Mouse (Mus musculus): ENCODE data around the gene Ror2.

The Ror2 gene

DNA sequence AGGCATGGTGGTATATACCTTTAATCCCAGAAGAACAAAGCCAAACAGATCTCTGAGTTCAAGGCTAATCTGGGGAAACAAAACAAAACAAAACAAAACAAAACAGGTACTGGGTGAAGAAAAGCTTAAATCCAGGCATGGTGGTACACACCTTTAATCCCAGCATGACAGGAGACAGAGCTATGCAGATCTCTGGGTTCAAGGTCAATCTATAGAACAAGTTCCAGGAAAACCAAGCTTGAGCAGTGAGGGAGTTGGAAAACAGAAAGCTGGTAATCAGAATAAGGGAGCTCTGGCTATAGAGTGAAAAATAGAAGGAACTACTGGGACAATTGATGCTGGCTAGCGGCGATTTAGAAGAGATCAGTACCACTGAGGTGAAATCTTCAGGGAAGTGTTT, 145.6 kb downstream of the Ror2 start:
- DNase-seq (ENCODE audit: low read depth, low spot score), result no peak

DNA sequence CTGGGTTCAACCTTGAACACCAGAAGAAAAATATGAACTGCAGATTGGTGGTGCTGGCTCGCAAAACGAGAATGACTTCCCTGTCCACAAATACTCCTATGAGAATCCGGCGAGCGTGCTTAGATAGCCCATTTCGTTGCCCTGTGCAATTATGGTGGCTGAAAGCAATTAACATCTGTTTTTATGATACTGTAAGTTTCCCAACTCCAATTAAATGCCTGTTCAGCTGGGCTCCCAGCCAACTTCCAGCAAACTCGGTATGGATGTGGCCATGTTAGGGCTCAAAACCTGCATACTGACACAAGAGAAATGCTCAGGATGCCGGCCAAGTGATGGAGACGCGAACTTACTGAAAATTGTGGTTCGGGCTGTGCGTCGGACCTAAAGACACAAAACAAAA, 155.4 kb downstream of the Ror2 start:
- DNase-seq (ENCODE audit: low read depth, low spot score), result no peak

- no peak for DNase-seq (ENCODE audit: low read depth, low spot score)
Measured at GRCm38 (mm10) chr13:53130032-53130431, 155.9 kb downstream of the Ror2 start.

DNA sequence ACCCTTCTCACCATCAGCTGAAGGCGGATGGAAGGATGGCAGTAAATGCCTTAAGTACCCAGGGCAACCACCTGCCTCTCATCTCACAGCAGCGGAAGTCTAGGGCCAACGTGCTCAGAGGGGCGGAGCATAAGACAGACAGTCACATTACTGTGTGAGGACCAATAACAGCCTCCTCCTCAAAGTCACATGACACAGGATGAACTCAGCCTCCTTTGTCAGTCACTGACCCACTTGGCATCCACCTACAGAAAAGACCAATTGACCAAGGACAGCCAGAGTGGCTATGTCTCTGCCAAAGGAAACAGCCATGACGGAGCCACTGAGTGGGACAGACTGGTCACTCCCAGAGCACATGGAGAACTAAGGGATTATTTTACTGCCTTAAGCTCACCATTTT, 160.3 kb downstream of the Ror2 start:
- no peak for DNase-seq (ENCODE audit: low read depth, low spot score)

GRCm38 (mm10) chr13:53122085-53122484, 163.8 kb downstream of the Ror2 start:
- no peak for DNase-seq (ENCODE audit: low read depth, low spot score)

DNA sequence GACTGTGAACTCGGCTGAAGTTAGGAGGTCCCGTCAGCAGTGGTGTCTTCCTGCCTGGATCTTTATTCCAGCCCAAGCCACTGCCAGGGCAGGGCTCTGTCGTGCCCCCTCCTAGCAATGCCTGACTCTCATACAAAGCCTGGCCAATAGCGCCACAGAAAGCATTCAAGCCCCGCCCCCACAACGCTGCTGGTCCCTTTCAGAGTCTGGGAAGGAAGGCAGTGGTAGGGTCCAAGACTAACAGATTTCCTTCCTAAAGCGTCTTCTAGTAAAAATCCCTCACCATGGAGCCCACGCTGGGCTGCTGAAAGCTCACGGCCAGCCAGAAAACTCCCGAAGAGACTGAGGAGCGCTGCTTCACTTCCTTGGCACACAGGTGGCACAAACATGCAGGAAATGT, 165.0 kb downstream of the Ror2 start:
- DNase-seq (ENCODE audit: low read depth, low spot score), result no peak

GRCm38 (mm10) chr13:53119586-53120426, 166.1 kb downstream of the Ror2 start:
- peak; percentile 92 for DNase-seq (ENCODE audit: low read depth, low spot score)

- no peak for DNase-seq (ENCODE audit: low read depth, low spot score)
Measured at GRCm38 (mm10) chr13:53118398-53118797, 167.5 kb downstream of the Ror2 start.

DNA sequence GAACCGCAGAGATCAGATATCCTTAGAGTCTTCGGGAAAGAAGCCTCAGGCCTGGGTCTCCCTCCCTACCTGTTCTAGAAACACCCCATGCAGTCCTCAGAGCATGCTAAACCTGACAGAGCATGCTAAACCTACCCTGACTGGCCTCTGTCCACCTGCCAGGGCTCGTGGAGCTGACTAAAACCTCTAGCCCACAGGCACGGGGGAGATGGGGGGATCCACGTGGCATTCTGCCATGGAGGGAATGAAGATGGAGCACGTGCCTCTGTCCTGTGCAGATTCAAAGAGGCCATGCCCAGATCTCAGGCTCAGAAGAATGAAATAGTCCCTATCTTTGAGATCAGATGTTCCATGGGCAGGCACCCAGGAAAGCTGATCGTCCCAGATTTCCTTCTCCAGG, 168.0 kb downstream of the Ror2 start:
- DNase-seq (ENCODE audit: low read depth, low spot score), result no peak

DNA sequence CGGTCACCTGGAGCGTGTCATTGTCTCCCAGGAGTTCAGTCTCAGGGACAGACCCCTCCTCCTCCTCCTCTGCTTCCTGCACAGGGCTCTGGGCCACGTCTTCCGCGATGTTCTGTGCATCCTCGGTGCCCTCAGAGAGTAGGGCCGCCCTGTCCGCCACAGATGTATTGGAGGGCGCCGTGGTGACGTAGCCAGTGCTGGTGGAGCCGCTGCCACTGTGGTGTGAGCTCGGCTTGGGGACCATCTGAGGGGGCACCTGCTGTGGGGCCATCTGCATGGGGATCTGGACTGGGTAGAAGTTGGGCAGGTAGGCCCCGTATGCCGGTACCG, 175.7 kb downstream of the Ror2 start:
- no peak for DNase-seq (ENCODE audit: low read depth, low spot score)

DNA sequence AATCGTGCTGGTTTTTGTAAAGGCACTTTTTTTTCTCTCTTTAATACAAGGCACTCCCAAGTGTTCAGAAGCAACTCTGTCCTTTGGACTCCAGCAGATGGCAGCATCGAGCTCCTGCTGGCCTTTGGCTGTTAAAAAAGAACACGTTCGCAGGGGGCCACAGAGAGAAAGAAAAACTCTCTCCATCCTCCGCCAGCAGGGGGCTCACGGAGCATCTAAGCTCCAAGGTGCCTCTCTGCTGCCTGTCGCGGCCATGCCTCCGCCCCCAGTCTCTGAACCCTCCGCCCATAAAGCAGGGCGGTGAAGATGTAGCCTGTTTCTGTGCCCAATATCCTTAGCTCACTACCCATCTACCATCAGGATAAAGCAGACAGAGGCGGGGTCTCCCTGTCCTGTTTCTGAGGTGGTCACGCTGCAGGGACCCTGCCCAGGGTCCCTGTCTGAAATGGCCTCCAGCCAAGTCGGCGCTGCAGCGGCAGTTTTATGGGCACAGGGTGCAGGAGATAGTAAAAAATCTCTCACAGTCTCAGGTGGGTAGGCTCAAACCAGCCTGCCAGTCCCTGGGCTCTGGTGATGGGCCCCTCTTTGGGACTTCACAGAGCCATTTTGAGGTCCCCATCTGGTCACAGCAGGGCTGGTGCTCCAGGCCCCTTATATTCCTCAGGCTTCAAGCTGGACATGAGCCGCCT, 176.2 kb downstream of the Ror2 start:
- peak; percentile 98 for DNase-seq (ENCODE audit: low read depth, low spot score)

- no peak for DNase-seq (ENCODE audit: low read depth, low spot score)
Measured at GRCm38 (mm10) chr13:53106676-53107075, 179.2 kb downstream of the Ror2 start.

DNA sequence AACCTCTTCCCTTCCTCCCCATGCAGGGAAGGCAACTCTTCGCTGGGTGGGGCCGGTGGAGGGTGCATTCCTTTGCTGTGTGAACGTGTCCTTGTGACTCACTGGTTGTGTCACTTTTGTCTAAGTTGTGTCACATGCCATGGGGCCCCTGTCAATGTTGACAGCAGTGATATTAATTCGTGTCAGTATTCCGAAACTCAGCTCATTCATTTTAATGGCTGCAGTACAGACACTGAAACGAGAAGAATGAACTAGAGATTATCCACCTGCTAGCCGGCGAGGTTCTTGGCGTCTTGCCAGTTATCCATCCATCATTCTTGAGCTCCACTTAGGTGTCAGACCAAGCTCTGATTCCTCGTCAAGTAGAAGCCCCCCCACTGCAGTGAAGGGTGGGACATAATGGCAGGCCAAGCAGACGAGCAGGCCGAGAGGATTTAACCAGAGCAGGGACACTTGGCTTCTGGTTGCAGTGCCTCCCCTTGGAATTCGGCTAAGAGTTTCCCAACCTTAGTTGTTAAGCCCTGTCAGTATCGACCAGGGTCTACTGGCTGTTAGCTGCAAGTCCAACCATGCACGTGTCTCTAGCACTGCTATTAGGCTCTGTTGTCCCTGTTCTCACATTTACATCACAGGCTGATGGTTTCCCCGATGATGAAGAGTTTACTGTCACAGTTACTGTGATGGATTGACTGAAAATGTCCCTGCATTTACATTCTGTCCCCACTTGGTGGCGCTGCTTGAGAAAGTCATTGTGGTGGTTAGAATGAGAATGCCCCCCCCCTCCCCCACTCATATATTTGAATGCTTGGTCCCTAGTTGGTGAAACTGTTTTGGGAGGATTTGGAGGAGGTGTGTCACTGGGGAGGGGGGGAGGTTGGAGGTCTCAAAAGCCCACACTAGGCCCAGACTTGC, 185.9 kb downstream of the Ror2 start:
- no peak for DNase-seq (ENCODE audit: low read depth, low spot score)

- DNase-seq (ENCODE audit: low read depth, low spot score), result peak; percentile 73
Measured at GRCm38 (mm10) chr13:53096615-53097014, 189.3 kb downstream of the Ror2 start.

GRCm38 (mm10) chr13:53095222-53095621, 190.7 kb downstream of the Ror2 start:
- peak; percentile 67 for DNase-seq (ENCODE audit: low read depth, low spot score)

GRCm38 (mm10) chr13:53094658-53095057, 191.3 kb downstream of the Ror2 start:
- DNase-seq (ENCODE audit: low read depth, low spot score), result no peak

GRCm38 (mm10) chr13:53093407-53093806, 192.5 kb downstream of the Ror2 start:
- no peak for DNase-seq (ENCODE audit: low read depth, low spot score)

DNA sequence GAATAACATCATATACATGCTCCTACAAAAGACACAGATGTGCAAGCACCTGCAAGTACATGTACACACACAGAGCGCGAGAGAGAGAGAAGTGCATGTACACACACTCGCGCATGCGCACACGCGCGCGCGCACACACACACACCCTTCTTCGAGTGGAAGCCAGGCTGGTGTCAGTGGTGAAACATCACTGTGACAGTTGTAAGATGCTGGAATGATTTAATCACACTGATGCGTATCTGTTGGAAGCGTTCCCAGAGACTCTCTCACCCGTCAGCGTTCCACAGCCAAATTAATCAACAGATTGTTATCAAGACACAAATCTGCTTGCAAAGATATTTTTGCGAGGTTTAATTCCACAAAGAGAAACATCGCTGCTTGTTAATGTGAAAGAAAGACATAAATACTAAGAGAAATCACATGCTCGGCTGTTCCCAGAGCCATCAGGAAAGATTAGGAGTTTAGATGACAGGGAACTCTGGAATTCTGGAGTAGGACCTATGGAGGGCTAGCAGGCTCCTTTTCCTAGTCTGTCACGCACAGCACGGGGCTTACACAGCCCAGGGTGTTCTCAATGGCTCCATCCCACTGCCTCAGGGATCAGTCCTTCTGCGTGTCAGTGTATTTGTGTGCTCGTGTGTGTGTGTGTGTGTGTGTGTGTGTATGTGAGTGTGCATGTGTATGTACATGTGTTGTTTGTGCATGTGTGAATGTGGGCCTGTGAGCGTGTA, 199.2 kb downstream of the Ror2 start:
- no peak for DNase-seq (ENCODE audit: low read depth, low spot score)

GRCm38 (mm10) chr13:53081846-53082245, 204.1 kb downstream of the Ror2 start:
- DNase-seq (ENCODE audit: low read depth, low spot score), result no peak

- DNase-seq (ENCODE audit: low read depth, low spot score), result no peak
Measured at GRCm38 (mm10) chr13:53077732-53078345, 208.1 kb downstream of the Ror2 start.

- DNase-seq (ENCODE audit: low read depth, low spot score), result no peak
Measured at GRCm38 (mm10) chr13:53075006-53075405, 210.9 kb downstream of the Ror2 start.

All from mesoderm, embryonic 11.5 days (tissue).